Mouse (Mus musculus): ENCODE measurements at regions not wholly inside any gene's neighbourhood (a gene's known extent, or its start where the extent isn't known, plus 50 kb on each side); places are given as distances from the start of the nearest gene placed in this dataset.
A peak's percentile ranks its signal among the peaks of the same experiment; 100 is the strongest.

GRCm38 (mm10) chr4:142776711-142777411, 435.9 kb downstream of the Prdm2 start:
- DNase-seq (ENCODE audit: low spot score in 2 of 2) = no peak

GRCm38 (mm10) chr4:142775023-142775422, 437.8 kb downstream of the Prdm2 start:
- DNase-seq (ENCODE audit: low spot score in 2 of 2) = no peak

- no peak for DNase-seq (ENCODE audit: low spot score in 2 of 2)
Measured at GRCm38 (mm10) chr4:142773651-142774151, 439.1 kb downstream of the Prdm2 start.

- no peak for DNase-seq (ENCODE audit: low spot score in 2 of 2)
Measured at GRCm38 (mm10) chr4:142772751-142773455, 439.9 kb downstream of the Prdm2 start.

GRCm38 (mm10) chr4:142771520-142772150, 441.2 kb downstream of the Prdm2 start:
- no peak for DNase-seq (ENCODE audit: low spot score in 2 of 2)

GRCm38 (mm10) chr4:142770177-142770576, 442.6 kb downstream of the Prdm2 start:
- DNase-seq (ENCODE audit: low spot score in 2 of 2) = no peak

- no peak for DNase-seq (ENCODE audit: low spot score in 2 of 2)
Measured at GRCm38 (mm10) chr4:142767665-142768064, 445.1 kb downstream of the Prdm2 start.

- DNase-seq (ENCODE audit: low spot score in 2 of 2) = no peak
Measured at GRCm38 (mm10) chr4:142761577-142761976, 451.2 kb downstream of the Prdm2 start.

- no peak for DNase-seq (ENCODE audit: low spot score in 2 of 2)
Measured at GRCm38 (mm10) chr4:142758102-142758501, 454.7 kb downstream of the Prdm2 start.

GRCm38 (mm10) chr4:142756332-142756731, 456.5 kb downstream of the Prdm2 start:
- DNase-seq (ENCODE audit: low spot score in 2 of 2) = peak; percentile 32 to 35

- DNase-seq (ENCODE audit: low spot score in 2 of 2) = no peak
Measured at GRCm38 (mm10) chr4:142749918-142750317, 462.9 kb downstream of the Prdm2 start.

- no peak for DNase-seq (ENCODE audit: low spot score in 2 of 2)
Measured at GRCm38 (mm10) chr4:142723554-142723907, 484.3 kb upstream of the Kazn start.

- no peak for DNase-seq (ENCODE audit: low spot score in 2 of 2)
Measured at GRCm38 (mm10) chr4:142722845-142723553, 483.8 kb upstream of the Kazn start.

GRCm38 (mm10) chr4:142701606-142702005, 462.4 kb upstream of the Kazn start:
- DNase-seq (ENCODE audit: low spot score in 2 of 2) = no peak

- DNase-seq (ENCODE audit: low spot score in 2 of 2) = no peak
Measured at GRCm38 (mm10) chr4:142694926-142695325, 455.7 kb upstream of the Kazn start.

- DNase-seq (ENCODE audit: low spot score in 2 of 2) = no peak
Measured at GRCm38 (mm10) chr4:142688241-142688640, 449.0 kb upstream of the Kazn start.

- DNase-seq (ENCODE audit: low spot score in 2 of 2) = no peak
Measured at GRCm38 (mm10) chr4:142677426-142677825, 438.2 kb upstream of the Kazn start.

- DNase-seq (ENCODE audit: low spot score in 2 of 2) = no peak
Measured at GRCm38 (mm10) chr4:142674641-142675465, 435.7 kb upstream of the Kazn start.

- no peak for DNase-seq (ENCODE audit: low spot score in 2 of 2)
Measured at GRCm38 (mm10) chr4:142671872-142672458, 432.8 kb upstream of the Kazn start.

- peak; percentile 14 to 21 for DNase-seq (ENCODE audit: low spot score in 2 of 2)
Measured at GRCm38 (mm10) chr4:142664781-142665180, 425.6 kb upstream of the Kazn start.
